Mouse (Mus musculus) liver, adult 2 months (tissue): ENCODE data around the gene Wdtc1. TPM values are rescaled to one million over a fixed set of nuclear protein-coding genes. Genes with fewer than 3 reads are reported as not detected.

Experiments
- DNase-seq: peaks from one replicate; pipeline ENCODE4 v3.0.0-alpha.2; 2011; ENCODE audit warnings: low read depth, low spot score; ENCODE audit errors: extremely low read depth
- H3K27ac ChIP-seq: fragments of 200-500 bp; replicated peaks from 2 replicates; pipeline ENCODE4 v1.5.1; 2012; ENCODE audit warnings: low read depth, mild to moderate bottlenecking, control low read depth, inconsistent platforms, low read length; ENCODE audit not compliant: insufficient read depth
- H3K27me3 ChIP-seq: fragments of 200-500 bp; 2 replicates; pipeline ENCODE4 v1.6.1; 2012; ENCODE audit warnings: mild to moderate bottlenecking, moderate library complexity, low read length, inconsistent platforms; ENCODE audit not compliant: control insufficient read depth, insufficient read depth
- H3K36me3 ChIP-seq: fragments of 200-500 bp; 2 replicates; pipeline ENCODE4 v1.6.1; 2012; ENCODE audit warnings: low read length, inconsistent platforms; ENCODE audit not compliant: control insufficient read depth, insufficient read depth
- H3K4me1 ChIP-seq: fragments of 200-500 bp; 2 replicates; pipeline ENCODE4 v1.6.1; 2011; ENCODE audit warnings: low read length; ENCODE audit not compliant: control insufficient read depth, insufficient read depth
- H3K4me3 ChIP-seq: fragments of 200-500 bp; 2 replicates; pipeline ENCODE4 v1.5.1; 2011; ENCODE audit warnings: low read depth, mild to moderate bottlenecking, control low read depth, low read length, moderate library complexity; ENCODE audit not compliant: insufficient read depth
- H3K79me2 ChIP-seq: fragments of 200-500 bp; 2 replicates; pipeline ENCODE4 v1.6.1; 2012; ENCODE audit warnings: inconsistent platforms, mild to moderate bottlenecking, low read length, moderate library complexity; ENCODE audit not compliant: control insufficient read depth, insufficient read depth
- H3K9ac ChIP-seq: fragments of 200-500 bp; 2 replicates; pipeline ENCODE4 v1.6.1; 2012; ENCODE audit warnings: low read depth, mild to moderate bottlenecking, control low read depth, inconsistent platforms, low read length
- CTCF ChIP-seq: fragments of 200-500 bp; IDR thresholded peaks from 2 replicates; pipeline ENCODE4 v1.5.1; 2011; ENCODE audit warnings: low read depth, low read length, control low read depth
- POLR2A ChIP-seq: fragments of 200-500 bp; IDR thresholded peaks from 2 replicates; pipeline ENCODE4 v1.6.1; 2011; ENCODE audit warnings: low read length, control low read depth; ENCODE audit not compliant: insufficient read depth; ENCODE audit errors: extremely low read depth
- WGBS: fragments of 180-500 bp; shearing (Covaris S2); methylation state at CpG from one replicate; pipeline ENCODE4 v1.1.7; 2018; 5-methylcytosine and 5-hydroxymethylcytosine counted together
- polyA plus RNA-seq: library from polyadenylated mRNA; depleted of rRNA; stranded (reverse); fragments of >200 nt; gene quantifications from 2 replicates; pipeline ENCODE4 v1.2.3, GENCODE M21; 2012; rRNA removed
- total RNA-seq: library from RNA; depleted of rRNA; stranded (reverse); fragments of >200 nt; gene quantifications from 2 replicates; pipeline ENCODE4 v1.2.3, GENCODE M21; 2014; rRNA removed

Gene Wdtc1
- total RNA-seq, result 20.6 and 35.5 TPM in 2 replicates
- 83.3 and 105 TPM in 2 replicates for polyA plus RNA-seq

DNA sequence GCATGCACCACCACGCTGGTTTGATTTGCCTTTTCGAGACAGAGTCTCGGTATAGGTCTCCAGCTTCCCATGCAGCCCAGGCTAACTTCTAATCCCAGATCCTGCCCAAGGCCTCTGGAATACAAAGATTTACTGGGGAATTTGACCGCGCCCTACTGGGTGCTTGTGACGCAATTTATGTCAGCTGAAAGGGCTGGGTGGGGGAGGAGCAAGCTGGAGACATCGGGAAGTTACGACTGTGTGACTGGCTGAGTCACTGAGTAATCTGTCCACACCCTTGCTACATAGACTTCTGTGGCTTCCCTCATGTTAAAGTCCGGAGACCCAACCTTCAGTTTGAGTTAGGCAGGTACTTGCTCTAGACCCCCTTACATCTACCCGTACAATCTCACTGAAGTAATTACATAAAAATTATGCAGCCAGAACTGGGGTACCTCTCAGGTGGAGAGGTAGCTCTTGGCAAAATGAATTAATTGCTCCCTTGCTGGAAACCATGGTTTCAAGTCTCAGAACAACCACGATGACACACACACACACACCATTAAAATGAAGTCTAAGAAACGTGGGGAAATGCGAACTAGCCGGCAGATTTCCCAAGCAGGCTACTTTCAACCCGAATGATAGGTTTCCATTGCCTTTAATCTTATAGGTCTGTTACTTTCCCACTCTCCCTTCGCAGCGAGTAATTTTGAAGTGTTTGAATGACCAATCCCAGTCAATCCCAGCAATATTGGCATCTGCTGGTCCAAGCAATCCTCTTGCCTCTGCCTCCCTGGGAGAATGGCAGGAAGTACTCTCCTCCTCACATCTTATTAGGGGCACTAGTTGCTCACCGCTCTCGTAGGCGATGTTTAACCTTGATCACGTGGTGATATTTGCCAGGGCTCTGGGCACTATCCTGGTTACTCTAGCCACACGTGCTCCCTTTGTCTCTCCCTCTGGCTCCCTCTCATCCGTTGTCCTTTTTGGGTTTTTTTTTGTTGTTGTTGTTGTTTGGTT, at the start of gene Wdtc1:
Gene Wdtc1, minus strand, starts transcription at position 115 of the 999 bp plus-strand sequence.
- Histone ChIP-seq H3K27me3 (no peaks in the 10 kb centered on the region), H3K27ac (no peak within 1 kb of the TSS)
- TF ChIP-seq POLR2A (no peak), CTCF (no peak)

DNA sequence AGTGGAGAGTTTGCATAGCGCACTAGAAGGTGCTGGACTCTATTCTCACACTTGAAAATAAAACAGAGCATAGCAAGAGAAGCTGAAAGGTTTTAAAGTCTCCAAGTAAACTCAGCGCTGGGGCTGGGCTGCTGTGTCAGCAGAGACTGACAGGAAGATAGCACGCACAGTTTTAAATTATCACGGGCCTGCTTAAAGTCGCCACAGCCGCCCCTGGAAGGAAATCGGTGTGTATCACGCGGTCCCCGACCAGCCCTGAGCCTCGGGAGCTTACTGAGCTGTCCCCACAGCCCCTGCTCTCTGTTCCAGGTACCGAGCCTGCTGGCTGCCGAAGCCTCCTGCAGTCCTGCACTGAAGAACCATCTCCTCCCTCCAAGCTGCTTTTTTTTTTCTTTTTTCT, 48.7 kb upstream of the Wdtc1 start:
- TF ChIP-seq POLR2A (no peak), CTCF (no peak)
- Histone ChIP-seq H3K9ac (peak overlapping the region; percentile 49; the same call in 1 of the 2 replicates), H3K79me2 (peaks cover 6% of the 10 kb centered on the region; the same call in 1 of the 2 replicates), H3K27me3 (no peaks in the 10 kb centered on the region), H3K4me1 (no peaks in the 10 kb centered on the region), H3K4me3 (no peak overlapping the region), H3K36me3 (no peaks in the 10 kb centered on the region), H3K27ac (no peak overlapping the region)
- DNase-seq, result no peak
- WGBS, result 83% methylated on average over 13 of the region's 13 CpGs

More for the DNA sequence above, at the start of gene Wdtc1:
- H3K79me2 ChIP-seq, result no peaks in the 10 kb centered on the region
- no peak within 1 kb of the TSS for H3K4me3 ChIP-seq
- H3K9ac ChIP-seq, result no peak within 1 kb of the TSS
- H3K4me1 ChIP-seq, result no peaks in the 10 kb centered on the region
- no peaks in the 10 kb centered on the region for H3K36me3 ChIP-seq
- WGBS, result 77% methylated on average over 23 of the region's 23 CpGs
- DNase-seq, result no peak

DNA sequence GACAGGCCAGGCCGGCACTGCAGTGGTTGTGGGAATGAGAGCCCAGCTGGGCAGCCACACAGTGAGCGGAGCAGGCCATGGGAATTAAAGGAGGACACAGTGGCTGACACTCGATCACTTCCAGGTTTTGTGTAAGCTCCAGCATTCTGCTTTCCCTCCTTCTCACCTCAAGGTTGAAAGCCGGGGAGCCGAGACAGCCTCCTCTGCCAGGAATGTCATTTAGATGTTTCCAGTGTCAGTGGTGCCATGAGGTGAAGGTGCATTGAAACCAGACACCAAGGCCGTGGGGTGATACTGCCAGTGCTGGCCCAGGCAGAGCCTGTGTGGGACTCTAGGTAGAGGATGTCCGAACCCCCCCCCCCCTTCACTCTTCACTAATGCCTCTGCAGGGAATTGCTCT, 46.8 kb upstream of the Wdtc1 start:
- 86% methylated on average over 7 of the region's 7 CpGs for WGBS
- DNase-seq, result no peak

GRCm38 (mm10) chr4:133399509-133399908, 46.2 kb upstream of the Wdtc1 start:
- WGBS, result 92% methylated on average over 6 of the region's 6 CpGs
- TF ChIP-seq POLR2A (no peak), CTCF (no peak)
- no peak overlapping the region for H3K27ac ChIP-seq

More for the DNA sequence above, 46.8 kb upstream of the Wdtc1 start:
- H3K9ac ChIP-seq, result no peak overlapping the region
- no peaks in the 10 kb centered on the region for H3K4me1 ChIP-seq
- no peak for TF ChIP-seq POLR2A
- TF ChIP-seq CTCF, result no peak
- no peaks in the 10 kb centered on the region for H3K27me3 ChIP-seq
- H3K4me3 ChIP-seq, result no peak overlapping the region
- H3K79me2 ChIP-seq, result peaks cover 8% of the 10 kb centered on the region; the same call in 1 of the 2 replicates
- no peaks in the 10 kb centered on the region for H3K36me3 ChIP-seq
- no peak overlapping the region for H3K27ac ChIP-seq

GRCm38 (mm10) chr4:133398619-133399018, 45.3 kb upstream of the Wdtc1 start:
- Histone ChIP-seq H3K36me3 (no peaks in the 10 kb centered on the region), H3K4me1 (no peaks in the 10 kb centered on the region), H3K27ac (no peak overlapping the region), H3K4me3 (no peak overlapping the region), H3K9ac (no peak overlapping the region), H3K27me3 (no peaks in the 10 kb centered on the region), H3K79me2 (peaks cover 8% of the 10 kb centered on the region; the same call in 1 of the 2 replicates)
- TF ChIP-seq POLR2A, result no peak
- no peak for TF ChIP-seq CTCF
- 86% methylated on average over 5 of the region's 5 CpGs for WGBS
- DNase-seq, result no peak

More at GRCm38 (mm10) chr4:133399509-133399908, 46.2 kb upstream of the Wdtc1 start:
- H3K4me3 ChIP-seq, result no peak overlapping the region
- no peaks in the 10 kb centered on the region for H3K27me3 ChIP-seq
- H3K36me3 ChIP-seq, result no peaks in the 10 kb centered on the region
- DNase-seq, result no peak
- H3K4me1 ChIP-seq, result no peaks in the 10 kb centered on the region
- no peak overlapping the region for H3K9ac ChIP-seq
- H3K79me2 ChIP-seq, result peaks cover 8% of the 10 kb centered on the region; the same call in 1 of the 2 replicates

DNA sequence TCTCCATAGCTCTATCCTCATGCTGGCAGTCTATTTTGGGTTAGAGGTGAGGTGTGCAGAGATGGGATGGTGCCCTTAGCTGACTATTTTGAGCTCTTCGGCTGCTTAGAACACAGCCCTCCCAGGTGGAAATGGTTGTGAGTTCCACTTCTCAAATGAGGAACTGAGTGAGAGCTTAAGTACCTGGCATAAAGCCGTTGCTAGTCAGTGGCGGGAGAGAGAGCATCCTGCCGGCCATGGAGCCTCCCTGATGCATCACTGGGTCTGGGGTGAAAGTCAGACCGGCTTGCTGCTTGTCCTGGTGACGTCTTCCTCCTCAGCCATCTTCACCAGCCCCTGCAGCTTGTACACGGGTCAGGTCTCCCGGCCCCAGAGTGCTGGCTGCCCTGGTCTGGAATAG, 44.7 kb upstream of the Wdtc1 start:
- H3K27me3 ChIP-seq, result no peaks in the 10 kb centered on the region
- no peak for DNase-seq
- WGBS, result 88% methylated on average over 8 of the region's 8 CpGs
- H3K79me2 ChIP-seq, result peaks cover 8% of the 10 kb centered on the region; the same call in 1 of the 2 replicates
- no peaks in the 10 kb centered on the region for H3K4me1 ChIP-seq
- TF ChIP-seq CTCF (no peak), POLR2A (no peak)
- H3K36me3 ChIP-seq, result no peaks in the 10 kb centered on the region
- H3K9ac ChIP-seq, result no peak overlapping the region
- H3K27ac ChIP-seq, result no peak overlapping the region
- no peak overlapping the region for H3K4me3 ChIP-seq
